Mouse (Mus musculus) neural tube, embryonic 12.5 days (tissue): ENCODE results near the gene Gm5105. TPM values are rescaled to one million over a fixed set of nuclear protein-coding genes. Genes with fewer than 3 reads are reported as not detected.

Experiments
- ATAC-seq: fragments of 200-750 bp; cut with Nextera tagmentation; 2 replicates; pipeline ENCODE4 v1.8.0; 2017; ENCODE audit warnings: low read depth, mild to moderate bottlenecking, moderate TSS enrichment, moderate library complexity; ENCODE audit not compliant: low FRiP score
- H3K27ac ChIP-seq: fragments of 300-500 bp; sonication (generic); 2 replicates; pipeline ENCODE4 v1.5.1; 2016
- H3K27me3 ChIP-seq: fragments of 300-500 bp; sonication (generic); replicated peaks from 2 replicates; pipeline ENCODE4 v1.6.1; 2016; ENCODE audit warnings: mild to moderate bottlenecking
- H3K36me3 ChIP-seq: fragments of 300-500 bp; sonication (generic); 2 replicates; pipeline ENCODE4 v1.6.1; 2016; ENCODE audit warnings: mild to moderate bottlenecking
- H3K4me1 ChIP-seq: fragments of 300-500 bp; sonication (generic); 2 replicates; pipeline ENCODE4 v1.6.1; 2016
- H3K4me2 ChIP-seq: fragments of 300-500 bp; sonication (generic); replicated peaks from 2 replicates; pipeline ENCODE4 v1.6.1; 2016; ENCODE audit warnings: mild to moderate bottlenecking
- H3K4me3 ChIP-seq: fragments of 300-500 bp; sonication (generic); 2 replicates; pipeline ENCODE4 v1.5.1; 2016
- H3K9ac ChIP-seq: fragments of 300-500 bp; sonication (generic); 2 replicates; pipeline ENCODE4 v1.6.1; 2016; ENCODE audit warnings: mild to moderate bottlenecking
- H3K9me3 ChIP-seq: fragments of 300-500 bp; sonication (generic); 2 replicates; pipeline ENCODE4 v1.6.1; 2016; ENCODE audit warnings: mild to moderate bottlenecking
- WGBS: fragments of 180-500 bp; shearing (Covaris S2); methylation state at CpG from one replicate; pipeline ENCODE4 v1.1.7; 2016; 5-methylcytosine and 5-hydroxymethylcytosine counted together
- polyA plus RNA-seq: library from polyadenylated mRNA; unstranded; fragments of >200 nt; fragmentation: Nextera tagmentation; extraction: Ambion mirVana; gene quantifications from 2 replicates; pipeline ENCODE4 v1.2.1, GENCODE M21; 2016

Gm5105 gene
- polyA plus RNA-seq, result not detected in 2 replicates

GRCm38 (mm10) chr3:138067288-138067687, at the start of gene Gm5105:
Gene Gm5105, minus strand, starts transcription at chr3:138067388.
- Histone ChIP-seq H3K4me2 (no peak within 1 kb of the TSS), H3K9ac (no peak within 1 kb of the TSS), H3K4me1 (peaks cover 20% of the 10 kb centered on the region), H3K36me3 (no peaks in the 10 kb centered on the region), H3K27me3 (no peaks in the 10 kb centered on the region), H3K27ac (no peak within 1 kb of the TSS), H3K9me3 (no peaks in the 10 kb centered on the region), H3K4me3 (no peak within 1 kb of the TSS)
- WGBS, result 96% methylated on average over 12 of the region's 12 CpGs
- ATAC-seq, result no peak

- Histone ChIP-seq H3K9ac (no peak overlapping the region), H3K27ac (no peak overlapping the region), H3K27me3 (no peaks in the 10 kb centered on the region), H3K4me3 (no peak overlapping the region), H3K9me3 (no peaks in the 10 kb centered on the region), H3K4me1 (no peaks in the 10 kb centered on the region), H3K4me2 (no peak overlapping the region), H3K36me3 (no peaks in the 10 kb centered on the region)
- no peak for ATAC-seq
- 93% methylated on average over 4 of the region's 4 CpGs for WGBS
Observed at GRCm38 (mm10) chr3:138116871-138117270, 49.7 kb upstream of the Gm5105 start.

- Histone ChIP-seq H3K36me3 (no peaks in the 10 kb centered on the region), H3K4me1 (no peaks in the 10 kb centered on the region), H3K9me3 (no peaks in the 10 kb centered on the region), H3K9ac (no peak overlapping the region), H3K4me2 (no peak overlapping the region), H3K27me3 (no peaks in the 10 kb centered on the region), H3K27ac (no peak overlapping the region), H3K4me3 (no peak overlapping the region)
- ATAC-seq, result no peak
- 90% methylated on average over 17 of the region's 17 CpGs for WGBS
Observed at GRCm38 (mm10) chr3:138114106-138114505, 46.9 kb upstream of the Gm5105 start.

- WGBS, result 91% methylated on average over 19 of the region's 19 CpGs
- no peak overlapping the region for H3K4me3 ChIP-seq
- no peaks in the 10 kb centered on the region for H3K36me3 ChIP-seq
- H3K9ac ChIP-seq, result no peak overlapping the region
- no peaks in the 10 kb centered on the region for H3K27me3 ChIP-seq
- ATAC-seq, result peak; percentile 37; the same call in 1 of the 2 replicates
- H3K4me1 ChIP-seq, result no peaks in the 10 kb centered on the region
- no peak overlapping the region for H3K4me2 ChIP-seq
- no peaks in the 10 kb centered on the region for H3K9me3 ChIP-seq
- H3K27ac ChIP-seq, result no peak overlapping the region
Observed at GRCm38 (mm10) chr3:138110910-138111782, 44.0 kb upstream of the Gm5105 start.

GRCm38 (mm10) chr3:138106887-138107286, 39.7 kb upstream of the Gm5105 start:
- no peaks in the 10 kb centered on the region for H3K9me3 ChIP-seq
- no peaks in the 10 kb centered on the region for H3K4me1 ChIP-seq
- no peak for ATAC-seq
- H3K4me3 ChIP-seq, result no peak overlapping the region
- WGBS, result 95% methylated on average over 10 of the region's 10 CpGs
- no peak overlapping the region for H3K4me2 ChIP-seq
- no peaks in the 10 kb centered on the region for H3K27me3 ChIP-seq
- no peak overlapping the region for H3K9ac ChIP-seq
- no peak overlapping the region for H3K27ac ChIP-seq
- H3K36me3 ChIP-seq, result no peaks in the 10 kb centered on the region

- ATAC-seq, result no peak
- Histone ChIP-seq H3K4me2 (no peak overlapping the region), H3K27ac (no peak overlapping the region), H3K9me3 (no peaks in the 10 kb centered on the region), H3K4me1 (no peaks in the 10 kb centered on the region), H3K27me3 (no peaks in the 10 kb centered on the region), H3K9ac (no peak overlapping the region), H3K36me3 (no peaks in the 10 kb centered on the region), H3K4me3 (no peak overlapping the region)
- 69% methylated on average over 5 of the region's 5 CpGs for WGBS
Observed at GRCm38 (mm10) chr3:138105056-138105455, 37.9 kb upstream of the Gm5105 start.

- Histone ChIP-seq H3K9ac (no peak overlapping the region), H3K4me2 (no peak overlapping the region), H3K4me1 (no peaks in the 10 kb centered on the region), H3K36me3 (no peaks in the 10 kb centered on the region), H3K9me3 (no peaks in the 10 kb centered on the region), H3K27me3 (no peaks in the 10 kb centered on the region), H3K27ac (no peak overlapping the region), H3K4me3 (no peak overlapping the region)
- 92% methylated on average over 4 of the region's 4 CpGs for WGBS
- ATAC-seq, result no peak
Observed at GRCm38 (mm10) chr3:138103690-138104089, 36.5 kb upstream of the Gm5105 start.

- Histone ChIP-seq H3K4me2 (no peak overlapping the region), H3K27me3 (no peaks in the 10 kb centered on the region)
- 91% methylated on average over 4 of the region's 4 CpGs for WGBS
Observed at GRCm38 (mm10) chr3:138101936-138102335, 34.7 kb upstream of the Gm5105 start.

GRCm38 (mm10) chr3:138097718-138098117, 30.5 kb upstream of the Gm5105 start:
- no peak overlapping the region for H3K4me2 ChIP-seq
- H3K36me3 ChIP-seq, result no peaks in the 10 kb centered on the region
- H3K9ac ChIP-seq, result no peak overlapping the region
- no peak overlapping the region for H3K27ac ChIP-seq
- no peaks in the 10 kb centered on the region for H3K9me3 ChIP-seq
- 78% methylated on average over 1 of the region's 1 CpGs for WGBS
- H3K4me3 ChIP-seq, result no peak overlapping the region
- no peak for ATAC-seq
- no peaks in the 10 kb centered on the region for H3K27me3 ChIP-seq
- H3K4me1 ChIP-seq, result no peaks in the 10 kb centered on the region

More at GRCm38 (mm10) chr3:138101936-138102335, 34.7 kb upstream of the Gm5105 start:
- Histone ChIP-seq H3K4me1 (no peaks in the 10 kb centered on the region), H3K27ac (no peak overlapping the region), H3K4me3 (no peak overlapping the region), H3K36me3 (no peaks in the 10 kb centered on the region), H3K9me3 (no peaks in the 10 kb centered on the region), H3K9ac (no peak overlapping the region)
- no peak for ATAC-seq

GRCm38 (mm10) chr3:138096263-138097028, 29.3 kb upstream of the Gm5105 start:
- H3K36me3 ChIP-seq, result no peaks in the 10 kb centered on the region
- ATAC-seq, result 0 out of 2 replicates have a peak, but pooled peaks have one; percentile 8
- no peak overlapping the region for H3K9ac ChIP-seq
- H3K4me2 ChIP-seq, result no peak overlapping the region
- H3K4me3 ChIP-seq, result no peak overlapping the region
- no peaks in the 10 kb centered on the region for H3K4me1 ChIP-seq
- H3K27me3 ChIP-seq, result no peaks in the 10 kb centered on the region
- H3K27ac ChIP-seq, result no peak overlapping the region
- no peaks in the 10 kb centered on the region for H3K9me3 ChIP-seq
- 85% methylated on average over 19 of the region's 19 CpGs for WGBS

- WGBS, result 73% methylated on average over 10 of the region's 10 CpGs
Observed at GRCm38 (mm10) chr3:138095718-138096117, 28.5 kb upstream of the Gm5105 start.

GRCm38 (mm10) chr3:138095301-138095700, 28.1 kb upstream of the Gm5105 start:
- no peak overlapping the region for H3K9ac ChIP-seq
- H3K27me3 ChIP-seq, result no peaks in the 10 kb centered on the region
- H3K27ac ChIP-seq, result no peak overlapping the region
- H3K4me1 ChIP-seq, result no peaks in the 10 kb centered on the region
- H3K4me3 ChIP-seq, result no peak overlapping the region
- no peak for ATAC-seq
- no peaks in the 10 kb centered on the region for H3K9me3 ChIP-seq
- H3K36me3 ChIP-seq, result no peaks in the 10 kb centered on the region
- H3K4me2 ChIP-seq, result no peak overlapping the region
- 88% methylated on average over 3 of the region's 3 CpGs for WGBS

More at GRCm38 (mm10) chr3:138095718-138096117, 28.5 kb upstream of the Gm5105 start:
- Histone ChIP-seq H3K4me3 (no peak overlapping the region), H3K9ac (no peak overlapping the region), H3K4me1 (no peaks in the 10 kb centered on the region), H3K27ac (no peak overlapping the region), H3K9me3 (no peaks in the 10 kb centered on the region), H3K27me3 (no peaks in the 10 kb centered on the region), H3K36me3 (no peaks in the 10 kb centered on the region), H3K4me2 (no peak overlapping the region)
- ATAC-seq, result peak; percentile 46; the same call in 1 of the 2 replicates
